Mouse (Mus musculus) embryonic facial prominence, embryonic 15.5 days (tissue): Measurements from ENCODE around the gene Tuba1c. TPM values are rescaled to one million over a fixed set of nuclear protein-coding genes. Genes with fewer than 3 reads are reported as not detected.
"Not testable (repeated sequence)": the region's sequence is repeated elsewhere in the genome, so short reads cannot be mapped to it uniquely, and the experiment has no call there.

Experiments used
- ATAC-seq: fragments of 200-750 bp; cut with Nextera tagmentation; 2 replicates; pipeline ENCODE4 v1.8.0; 2017; ENCODE audit warnings: low read depth, moderate TSS enrichment; ENCODE audit not compliant: insufficient number of reproducible peaks, low FRiP score, low TSS enrichment
- H3K27ac ChIP-seq: fragments of 300-500 bp; sonication (generic); replicated peaks from 2 replicates; pipeline ENCODE4 v1.5.1; 2015; ENCODE audit warnings: mild to moderate bottlenecking, inconsistent platforms
- H3K27me3 ChIP-seq: fragments of 300-500 bp; sonication (generic); 2 replicates; pipeline ENCODE4 v1.6.1; 2015; ENCODE audit warnings: inconsistent platforms
- H3K36me3 ChIP-seq: fragments of 300-500 bp; sonication (generic); 2 replicates; pipeline ENCODE4 v1.6.1; 2015; ENCODE audit warnings: mild to moderate bottlenecking, inconsistent platforms
- H3K4me1 ChIP-seq: fragments of 300-500 bp; sonication (generic); 2 replicates; pipeline ENCODE4 v1.6.1; 2015; ENCODE audit warnings: inconsistent platforms
- H3K4me2 ChIP-seq: fragments of 300-500 bp; sonication (generic); replicated peaks from 2 replicates; pipeline ENCODE4 v1.6.1; 2015; ENCODE audit warnings: mild to moderate bottlenecking, inconsistent platforms
- H3K4me3 ChIP-seq: fragments of 300-500 bp; sonication (generic); replicated peaks from 2 replicates; pipeline ENCODE4 v1.5.1; 2015; ENCODE audit warnings: mild to moderate bottlenecking, inconsistent platforms
- H3K9ac ChIP-seq: fragments of 300-500 bp; sonication (generic); 2 replicates; pipeline ENCODE4 v1.6.1; 2015; ENCODE audit warnings: inconsistent platforms
- H3K9me3 ChIP-seq: fragments of 300-500 bp; sonication (generic); replicated peaks from 2 replicates; pipeline ENCODE4 v1.6.1; 2016; ENCODE audit warnings: inconsistent platforms
- WGBS: fragments of 180-500 bp; shearing (Covaris S2); methylation state at CpG from one replicate; pipeline ENCODE4 v1.1.7; 2015; 5-methylcytosine and 5-hydroxymethylcytosine counted together
- polyA plus RNA-seq: library from polyadenylated mRNA; unstranded; fragments of >200 nt; fragmentation: Nextera tagmentation; extraction: Ambion mirVana; gene quantifications from 2 replicates; pipeline ENCODE4 v1.2.1, GENCODE M21; 2015

Tuba1c gene
- polyA plus RNA-seq, 1 experiment from 2014 or later = 134 TPM

DNA sequence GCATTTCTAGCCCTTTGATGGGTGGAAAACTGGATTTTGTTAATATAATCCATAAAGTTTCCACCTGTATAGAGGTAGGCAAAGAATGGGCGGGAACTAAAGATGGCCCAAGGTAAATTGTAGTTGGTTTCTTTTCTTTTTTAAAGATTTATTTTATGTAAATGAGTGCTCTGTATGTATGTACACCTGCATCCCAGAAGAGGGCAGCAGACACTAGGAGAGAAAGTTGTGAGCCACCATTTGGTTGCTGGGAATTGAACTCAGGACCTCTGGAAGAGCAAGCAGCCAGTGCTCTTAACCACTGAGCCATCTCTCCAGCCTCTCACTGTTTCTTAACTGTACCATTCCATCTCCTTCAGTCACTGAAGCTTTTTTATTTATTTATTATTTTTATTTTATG, 42.3 kb downstream of the Tuba1c start:
- no peaks in the 10 kb centered on the region for H3K9me3 ChIP-seq
- H3K4me1 ChIP-seq = peaks cover 19% of the 10 kb centered on the region
- no peak for ATAC-seq
- no peak overlapping the region for H3K9ac ChIP-seq
- H3K4me2 ChIP-seq = no peak overlapping the region
- H3K27ac ChIP-seq = no peak overlapping the region
- H3K4me3 ChIP-seq = no peak overlapping the region
- 89% methylated on average over 1 of the region's 1 CpGs for WGBS
- no peaks in the 10 kb centered on the region for H3K36me3 ChIP-seq
- H3K27me3 ChIP-seq = no peaks in the 10 kb centered on the region; the same call in 1 of the 2 replicates

GRCm38 (mm10) chr15:99074019-99074599, 44.4 kb downstream of the Tuba1c start, which contains the start of gene Troap:
Gene Troap, plus strand, starts transcription at chr15:99074575.
- Histone ChIP-seq H3K36me3 (peaks cover 11% of the 10 kb centered on the region; the same call in 1 of the 2 replicates), H3K27me3 (no peaks in the 10 kb centered on the region), H3K4me1 (peaks cover 29% of the 10 kb centered on the region), H3K9ac (peak within 1 kb of the TSS; percentile 69), H3K4me2 (peak within 1 kb of the TSS; percentile 93), H3K27ac (peak within 1 kb of the TSS; percentile 99), H3K9me3 (no peaks in the 10 kb centered on the region), H3K4me3 (peak within 1 kb of the TSS; percentile 65)
- WGBS = 15% methylated on average over 9 of the region's 9 CpGs
- ATAC-seq = peak; percentile 15; the same call in 1 of the 2 replicates

- Histone ChIP-seq H3K4me3 (peak overlapping the region; percentile 65), H3K4me2 (peak overlapping the region; percentile 93), H3K9ac (peak overlapping the region; percentile 69), H3K27ac (peak overlapping the region; percentile 99), H3K27me3 (no peaks in the 10 kb centered on the region), H3K36me3 (peaks cover 11% of the 10 kb centered on the region; the same call in 1 of the 2 replicates), H3K4me1 (peaks cover 29% of the 10 kb centered on the region), H3K9me3 (no peaks in the 10 kb centered on the region)
- peak; percentile 95 for ATAC-seq
- WGBS = under 1% methylated on average over 44 of the region's 44 CpGs
Observed at GRCm38 (mm10) chr15:99074600-99075333, 45.1 kb downstream of the Tuba1c start.

- peaks cover 29% of the 10 kb centered on the region for H3K4me1 ChIP-seq
- not testable (repeated sequence) for H3K9ac ChIP-seq, H3K27ac ChIP-seq, ATAC-seq, H3K9me3 ChIP-seq, H3K27me3 ChIP-seq
- WGBS = over 99% methylated on average over 3 of the region's 3 CpGs
- H3K4me3 ChIP-seq = peak overlapping the region; percentile 65
- peak overlapping the region; percentile 93 for H3K4me2 ChIP-seq
- peaks cover 11% of the 10 kb centered on the region; the same call in 1 of the 2 replicates for H3K36me3 ChIP-seq
Observed at GRCm38 (mm10) chr15:99076011-99076410, 46.3 kb downstream of the Tuba1c start.

DNA sequence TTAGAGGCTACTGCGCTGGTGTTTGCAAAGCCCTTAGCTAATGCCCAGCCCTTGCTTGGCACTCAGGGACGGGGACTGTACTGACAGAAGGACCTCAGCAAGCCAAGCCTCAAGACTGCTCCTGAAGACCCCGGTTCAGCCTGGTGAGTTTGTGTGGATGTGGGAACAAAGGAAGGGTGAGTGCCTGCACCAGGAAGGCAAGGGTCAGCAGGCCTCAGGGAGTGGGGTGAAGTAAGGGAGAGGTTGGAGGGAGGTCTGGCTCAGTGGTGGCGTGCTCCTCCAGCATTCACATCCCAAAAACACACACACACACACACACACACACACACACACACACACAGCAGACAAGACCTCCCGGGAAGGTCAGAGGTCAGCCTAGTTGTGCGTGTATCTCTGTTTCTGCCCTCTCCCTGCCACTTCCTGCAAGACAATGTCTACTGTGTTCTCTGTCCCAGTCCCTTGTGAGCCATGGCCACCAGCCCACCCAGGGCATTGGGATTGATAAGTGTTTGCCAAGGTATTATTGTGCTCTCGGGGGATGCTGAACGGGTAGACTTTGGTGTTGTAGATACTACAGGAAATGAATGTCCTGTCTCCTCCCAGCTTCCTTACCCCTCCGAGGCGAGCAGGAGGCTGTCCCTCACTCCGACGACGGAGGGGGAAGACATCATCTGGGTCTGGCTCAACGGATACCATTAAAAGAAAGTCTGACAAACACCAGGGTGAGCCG, 48.7 kb downstream of the Tuba1c start:
- ATAC-seq = no peak
- H3K9me3 ChIP-seq = no peaks in the 10 kb centered on the region
- H3K4me3 ChIP-seq = no peak overlapping the region
- H3K36me3 ChIP-seq = peaks cover 26% of the 10 kb centered on the region
- no peak overlapping the region for H3K27ac ChIP-seq
- H3K9ac ChIP-seq = no peak overlapping the region
- H3K4me1 ChIP-seq = peaks cover 29% of the 10 kb centered on the region
- no peak overlapping the region for H3K4me2 ChIP-seq
- 49% methylated on average over 14 of the region's 15 CpGs for WGBS
- H3K27me3 ChIP-seq = 0 out of 2 replicates have a peak, but pooled peaks cover 4% of the 10 kb centered on the region

DNA sequence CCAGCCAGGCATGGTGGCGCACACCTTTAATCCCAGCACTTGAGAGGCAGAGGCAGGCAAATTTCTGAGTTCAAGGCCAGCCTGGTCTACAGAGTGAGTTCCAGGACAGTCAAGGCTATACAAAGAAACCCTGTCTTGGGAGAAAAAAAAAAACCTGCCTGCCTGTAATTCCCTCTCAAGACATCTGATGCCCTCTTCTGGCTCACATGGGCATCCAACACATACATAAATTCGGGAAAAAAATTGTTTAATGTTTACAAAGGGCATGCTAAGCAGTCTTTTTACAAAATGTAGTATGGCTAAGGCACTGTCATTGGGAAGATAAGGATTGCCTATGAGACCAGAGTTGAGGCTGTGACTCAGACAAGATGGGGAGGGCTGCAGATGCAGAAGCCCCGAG, 50.1 kb downstream of the Tuba1c start:
- H3K9ac ChIP-seq = no peak overlapping the region
- H3K9me3 ChIP-seq = no peaks in the 10 kb centered on the region
- peaks cover 16% of the 10 kb centered on the region for H3K27me3 ChIP-seq
- no peak overlapping the region for H3K4me2 ChIP-seq
- peaks cover 26% of the 10 kb centered on the region for H3K36me3 ChIP-seq
- H3K4me3 ChIP-seq = no peak overlapping the region
- no peak overlapping the region for H3K27ac ChIP-seq
- peaks cover 33% of the 10 kb centered on the region for H3K4me1 ChIP-seq
- no peak for ATAC-seq
- 84% methylated on average over 3 of the region's 3 CpGs for WGBS

DNA sequence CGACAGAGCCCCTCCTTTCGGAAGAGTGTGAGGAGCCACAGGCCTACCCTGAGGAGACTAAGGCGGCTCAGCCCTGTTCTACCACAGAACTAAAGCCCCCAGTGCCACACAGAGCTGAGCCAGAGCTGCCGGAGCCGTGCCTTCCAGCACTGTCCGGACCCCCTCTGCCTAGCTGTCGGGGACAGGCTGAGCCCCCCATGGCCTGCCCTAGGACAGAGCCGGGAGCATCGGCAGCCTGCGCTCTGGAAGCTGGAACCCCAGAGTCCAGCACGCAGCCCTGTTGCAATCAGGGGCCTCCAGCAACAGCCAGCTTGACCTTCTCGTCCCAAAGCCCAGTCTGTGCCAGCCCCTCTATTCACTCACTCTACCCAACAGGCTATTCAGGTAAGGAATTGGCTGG, 52.6 kb downstream of the Tuba1c start:
- Histone ChIP-seq H3K4me3 (no peak overlapping the region), H3K36me3 (peaks cover 26% of the 10 kb centered on the region), H3K4me1 (peaks cover 16% of the 10 kb centered on the region; the same call in 1 of the 2 replicates), H3K4me2 (no peak overlapping the region), H3K9ac (no peak overlapping the region), H3K9me3 (no peaks in the 10 kb centered on the region), H3K27ac (no peak overlapping the region), H3K27me3 (peaks cover 40% of the 10 kb centered on the region)
- no peak for ATAC-seq
- 91% methylated on average over 12 of the region's 12 CpGs for WGBS

GRCm38 (mm10) chr15:99082840-99083239, 53.1 kb downstream of the Tuba1c start:
- Histone ChIP-seq H3K27me3 (peaks cover 45% of the 10 kb centered on the region), H3K4me2 (no peak overlapping the region), H3K4me3 (no peak overlapping the region), H3K36me3 (peaks cover 22% of the 10 kb centered on the region), H3K9me3 (no peaks in the 10 kb centered on the region), H3K27ac (no peak overlapping the region), H3K9ac (no peak overlapping the region), H3K4me1 (peaks cover 16% of the 10 kb centered on the region)
- ATAC-seq = no peak
- WGBS = 89% methylated on average over 16 of the region's 16 CpGs

- peaks cover 19% of the 10 kb centered on the region for H3K36me3 ChIP-seq
- WGBS = 72% methylated on average over 9 of the region's 9 CpGs
- H3K4me3 ChIP-seq = no peak overlapping the region
- peaks cover 50% of the 10 kb centered on the region for H3K27me3 ChIP-seq
- no peak for ATAC-seq
- H3K4me2 ChIP-seq = no peak overlapping the region
- no peak overlapping the region for H3K9ac ChIP-seq
- H3K27ac ChIP-seq = no peak overlapping the region
- H3K9me3 ChIP-seq = no peaks in the 10 kb centered on the region
- peaks cover 17% of the 10 kb centered on the region for H3K4me1 ChIP-seq
Observed at GRCm38 (mm10) chr15:99083258-99083657, 53.6 kb downstream of the Tuba1c start.

DNA sequence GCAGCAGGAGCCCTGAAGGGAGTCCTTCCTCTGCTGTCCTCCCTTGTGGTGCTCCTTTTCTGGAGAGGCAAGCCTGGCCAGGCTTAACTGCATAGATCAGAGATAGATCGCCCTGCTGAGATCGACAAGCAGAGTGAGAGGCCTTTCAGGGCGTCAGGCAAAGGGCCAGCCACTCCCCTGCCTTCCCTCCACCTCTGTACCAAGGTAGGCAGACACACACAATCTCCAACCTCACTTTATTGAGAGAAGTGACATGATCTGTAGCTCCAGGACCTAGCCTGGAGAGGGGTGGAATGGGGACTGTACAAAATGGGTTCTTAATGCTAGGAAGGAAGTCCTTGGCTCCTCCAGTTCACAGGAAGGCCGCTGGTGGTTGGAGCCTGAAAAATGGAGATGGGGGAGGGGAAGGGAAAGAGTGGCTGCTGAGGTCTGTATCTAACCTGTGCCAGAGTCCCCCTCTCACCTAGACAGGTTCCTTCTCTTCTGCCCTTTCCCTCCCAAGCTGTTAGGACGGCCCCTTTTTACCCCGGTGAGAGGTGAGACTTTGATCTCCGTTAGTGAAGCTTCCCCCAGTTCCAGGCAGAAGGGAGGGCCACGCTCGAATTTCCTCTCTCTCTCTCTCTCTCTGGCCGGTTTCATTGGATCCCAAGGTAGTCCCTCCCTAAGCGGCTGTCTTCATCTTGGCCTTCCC, 54.3 kb downstream of the Tuba1c start:
- H3K4me1 ChIP-seq = peaks cover 24% of the 10 kb centered on the region
- peaks cover 57% of the 10 kb centered on the region for H3K27me3 ChIP-seq
- no peak overlapping the region for H3K4me3 ChIP-seq
- H3K4me2 ChIP-seq = no peak overlapping the region
- no peak overlapping the region for H3K27ac ChIP-seq
- H3K36me3 ChIP-seq = peaks cover 15% of the 10 kb centered on the region
- H3K9me3 ChIP-seq = no peaks in the 10 kb centered on the region
- ATAC-seq = no peak
- H3K9ac ChIP-seq = no peak overlapping the region
- WGBS = 13% methylated on average over 11 of the region's 11 CpGs

DNA sequence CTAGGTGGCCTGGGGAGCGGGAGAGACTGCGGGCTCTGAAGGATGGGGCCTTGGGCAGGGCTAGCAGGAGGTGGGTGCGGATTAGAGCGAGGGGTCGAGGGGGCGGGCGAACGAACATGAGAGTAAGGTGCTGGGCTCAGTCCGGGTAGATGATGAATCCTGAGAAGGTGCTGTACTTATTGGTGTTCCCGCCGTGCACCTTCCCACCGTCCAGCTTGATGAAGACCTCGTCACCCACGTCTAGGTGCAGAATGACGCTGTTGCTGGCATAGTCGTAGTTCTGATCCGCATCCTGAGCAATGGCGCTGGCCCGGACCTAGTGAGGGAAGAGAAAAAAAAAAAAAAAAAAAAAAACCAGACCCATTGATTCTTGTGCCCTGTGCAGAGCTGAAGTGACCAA, 54.9 kb downstream of the Tuba1c start:
- Histone ChIP-seq H3K27ac (no peak overlapping the region), H3K9ac (no peak overlapping the region), H3K9me3 (no peaks in the 10 kb centered on the region), H3K4me3 (no peak overlapping the region), H3K27me3 (peaks cover 63% of the 10 kb centered on the region), H3K36me3 (peaks cover 15% of the 10 kb centered on the region), H3K4me1 (peaks cover 26% of the 10 kb centered on the region), H3K4me2 (no peak overlapping the region)
- WGBS = 11% methylated on average over 19 of the region's 19 CpGs
- no peak for ATAC-seq
